Mouse (Mus musculus) kidney, adult 9 months (tissue): ENCODE data around the gene Tgfbrap1.

Experiments used
- DNase-seq: peaks from one replicate; pipeline ENCODE4 v3.0.0; 2022

The Tgfbrap1 gene

GRCm38 (mm10) chr1:43006524-43006923, 91.9 kb downstream of the Tgfbrap1 start:
- DNase-seq: no peak

GRCm38 (mm10) chr1:43006051-43006514, 92.4 kb downstream of the Tgfbrap1 start:
- no peak for DNase-seq
